Mouse (Mus musculus): Measurements from ENCODE around the gene Ddx39b. TPM values are rescaled to one million over a fixed set of nuclear protein-coding genes. Genes with fewer than 3 reads are reported as not detected.

Gene Ddx39b
- polyA plus RNA-seq, 1 experiment from 2014 or later: 432 TPM

GRCm38 (mm10) chr17:35210593-35210992 is 31.0 kb upstream of the Ddx39b start:
- peaks cover 2% of the 10 kb centered on the region; the same call in 1 of the 2 replicates for H3K4me1 ChIP-seq (replicated peaks; ENCODE audit: control insufficient read depth, insufficient read depth, low read length)
- no peak overlapping the region for H3K4me2 ChIP-seq
- H3K4me3 ChIP-seq (ENCODE audit: low read depth, low read length): no peak overlapping the region
- DNase-seq (ENCODE audit: low spot score): no peak
- H3K27ac ChIP-seq (ENCODE audit: low read depth, low read length): no peak overlapping the region
- no peak for ATAC-seq (replicated peaks; ENCODE audit: low FRiP score)
- H3K36me3 ChIP-seq (ENCODE audit: control insufficient read depth, insufficient read depth, low read length): no peaks in the 10 kb centered on the region
- H3K9me3 ChIP-seq (ENCODE audit: control insufficient read depth, low read length): no peaks in the 10 kb centered on the region
- 69% methylated on average over 3 of the region's 3 CpGs for WGBS
- H3K9ac ChIP-seq (ENCODE audit: low read depth, low read length): no peak overlapping the region
- no peaks in the 10 kb centered on the region for H3K27me3 ChIP-seq (replicated peaks; ENCODE audit: control insufficient read depth, insufficient read depth, low read length)

- Histone ChIP-seq H3K36me3 (ENCODE audit: control insufficient read depth, insufficient read depth, low read length) (no peaks in the 10 kb centered on the region), H3K4me2 (no peak overlapping the region), H3K9me3 (ENCODE audit: control insufficient read depth, low read length) (no peaks in the 10 kb centered on the region), H3K4me3 (ENCODE audit: low read depth, low read length) (no peak overlapping the region), H3K9ac (ENCODE audit: low read depth, low read length) (no peak overlapping the region), H3K27ac (ENCODE audit: low read depth, low read length) (no peak overlapping the region), H3K27me3 (replicated peaks; ENCODE audit: control insufficient read depth, insufficient read depth, low read length) (no peaks in the 10 kb centered on the region), H3K4me1 (replicated peaks; ENCODE audit: control insufficient read depth, insufficient read depth, low read length) (peaks cover 2% of the 10 kb centered on the region; the same call in 1 of the 2 replicates)
- no peak for ATAC-seq (replicated peaks; ENCODE audit: low FRiP score)
- DNase-seq (ENCODE audit: low spot score): no peak
- WGBS: 85% methylated on average over 5 of the region's 5 CpGs
These were observed 28.5 kb upstream of the Ddx39b start for GRCm38 (mm10) chr17:35213071-35213470.

GRCm38 (mm10) chr17:35218516-35219193 is 22.9 kb upstream of the Ddx39b start:
- H3K9me3 ChIP-seq (ENCODE audit: control insufficient read depth, low read length): no peaks in the 10 kb centered on the region
- peaks cover 11% of the 10 kb centered on the region for H3K4me1 ChIP-seq (replicated peaks; ENCODE audit: control insufficient read depth, insufficient read depth, low read length)
- DNase-seq (ENCODE audit: low spot score) (no peak), ATAC-seq (replicated peaks; ENCODE audit: low FRiP score) (peak; percentile 49; the same call in 1 of the 2 replicates)
- 43% methylated on average over 18 of the region's 18 CpGs for WGBS
- no peak overlapping the region for H3K9ac ChIP-seq (ENCODE audit: low read depth, low read length)
- peaks cover 14% of the 10 kb centered on the region; the same call in 1 of the 2 replicates for H3K36me3 ChIP-seq (ENCODE audit: control insufficient read depth, insufficient read depth, low read length)
- peak overlapping the region; percentile 8; the same call in 1 of the 2 replicates for H3K4me3 ChIP-seq (ENCODE audit: low read depth, low read length)
- peak overlapping the region; percentile 22 for H3K4me2 ChIP-seq
- H3K27ac ChIP-seq (ENCODE audit: low read depth, low read length): 0 out of 2 replicates have a peak overlapping the region, but pooled peaks have one; percentile 3
- H3K27me3 ChIP-seq (replicated peaks; ENCODE audit: control insufficient read depth, insufficient read depth, low read length): no peaks in the 10 kb centered on the region

- H3K4me2 ChIP-seq: no peak overlapping the region
- H3K27ac ChIP-seq (ENCODE audit: low read depth, low read length): 0 out of 2 replicates have a peak overlapping the region, but pooled peaks have one; percentile 22
- no peaks in the 10 kb centered on the region for H3K9me3 ChIP-seq (ENCODE audit: control insufficient read depth, low read length)
- WGBS: 38% methylated on average over 6 of the region's 6 CpGs
- ATAC-seq (replicated peaks; ENCODE audit: low FRiP score) (no peak), DNase-seq (ENCODE audit: low spot score) (no peak)
- peaks cover 11% of the 10 kb centered on the region for H3K4me1 ChIP-seq (replicated peaks; ENCODE audit: control insufficient read depth, insufficient read depth, low read length)
- no peak overlapping the region for H3K4me3 ChIP-seq (ENCODE audit: low read depth, low read length)
- no peak overlapping the region for H3K9ac ChIP-seq (ENCODE audit: low read depth, low read length)
- peaks cover 14% of the 10 kb centered on the region; the same call in 1 of the 2 replicates for H3K36me3 ChIP-seq (ENCODE audit: control insufficient read depth, insufficient read depth, low read length)
- no peaks in the 10 kb centered on the region for H3K27me3 ChIP-seq (replicated peaks; ENCODE audit: control insufficient read depth, insufficient read depth, low read length)
These were observed 21.9 kb upstream of the Ddx39b start for GRCm38 (mm10) chr17:35219601-35220041.

- Histone ChIP-seq H3K4me2 (no peak within 1 kb of the TSS), H3K4me3 (ENCODE audit: low read depth, low read length) (no peak within 1 kb of the TSS), H3K9ac (ENCODE audit: low read depth, low read length) (no peak within 1 kb of the TSS), H3K27me3 (replicated peaks; ENCODE audit: control insufficient read depth, insufficient read depth, low read length) (no peaks in the 10 kb centered on the region), H3K36me3 (ENCODE audit: control insufficient read depth, insufficient read depth, low read length) (peaks cover 19% of the 10 kb centered on the region; the same call in 1 of the 2 replicates), H3K4me1 (replicated peaks; ENCODE audit: control insufficient read depth, insufficient read depth, low read length) (peaks cover 11% of the 10 kb centered on the region), H3K9me3 (ENCODE audit: control insufficient read depth, low read length) (no peaks in the 10 kb centered on the region), H3K27ac (ENCODE audit: low read depth, low read length) (peak within 1 kb of the TSS; percentile 32; the same call in 1 of the 2 replicates)
- WGBS: 72% methylated on average over 28 of the region's 28 CpGs
- no peak for ATAC-seq (replicated peaks; ENCODE audit: low FRiP score)
- no peak for DNase-seq (ENCODE audit: low spot score)
These were observed 21.2 kb upstream of the Ddx39b start, which contains the start of gene Gm16181 for GRCm38 (mm10) chr17:35220156-35220952. Gene Gm16181, plus strand, starts transcription at chr17:35220834.

GRCm38 (mm10) chr17:35222299-35222698 is 19.2 kb upstream of the Ddx39b start:
- H3K36me3 ChIP-seq (ENCODE audit: control insufficient read depth, insufficient read depth, low read length): peaks cover 20% of the 10 kb centered on the region; the same call in 1 of the 2 replicates
- WGBS: 62% methylated on average over 6 of the region's 6 CpGs
- peaks cover 11% of the 10 kb centered on the region for H3K4me1 ChIP-seq (replicated peaks; ENCODE audit: control insufficient read depth, insufficient read depth, low read length)

DNA sequence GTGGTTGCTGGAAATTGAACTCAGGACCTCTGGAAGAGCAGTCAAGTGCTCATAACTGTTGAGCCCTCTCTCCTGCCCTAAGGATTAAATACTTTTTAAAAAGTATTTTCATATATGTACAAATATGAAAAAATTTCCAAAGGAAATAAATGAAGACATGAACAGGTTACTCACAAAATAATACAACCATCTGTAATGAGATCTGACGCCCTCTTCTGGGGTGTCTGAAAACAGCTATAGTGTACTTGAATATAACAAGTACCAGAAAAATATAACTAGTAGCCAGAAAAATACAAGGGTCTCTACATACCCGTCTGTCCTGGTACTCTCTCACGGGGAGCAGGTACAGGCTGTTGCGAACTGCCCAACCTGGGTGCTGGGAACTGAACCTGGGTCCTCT is 16.9 kb upstream of the Ddx39b start:
- no peak overlapping the region for H3K27ac ChIP-seq (ENCODE audit: low read depth, low read length)
- no peak overlapping the region for H3K4me3 ChIP-seq (ENCODE audit: low read depth, low read length)
- H3K27me3 ChIP-seq (replicated peaks; ENCODE audit: control insufficient read depth, insufficient read depth, low read length): no peaks in the 10 kb centered on the region
- ATAC-seq (replicated peaks; ENCODE audit: low FRiP score) (no peak), DNase-seq (ENCODE audit: low spot score) (no peak)
- WGBS: 89% methylated on average over 4 of the region's 4 CpGs
- H3K9me3 ChIP-seq (ENCODE audit: control insufficient read depth, low read length): no peaks in the 10 kb centered on the region
- H3K4me2 ChIP-seq: no peak overlapping the region
- H3K36me3 ChIP-seq (ENCODE audit: control insufficient read depth, insufficient read depth, low read length): peaks cover 23% of the 10 kb centered on the region; the same call in 1 of the 2 replicates
- peaks cover 11% of the 10 kb centered on the region for H3K4me1 ChIP-seq (replicated peaks; ENCODE audit: control insufficient read depth, insufficient read depth, low read length)
- no peak overlapping the region for H3K9ac ChIP-seq (ENCODE audit: low read depth, low read length)

More at GRCm38 (mm10) chr17:35222299-35222698, 19.2 kb upstream of the Ddx39b start:
- no peak overlapping the region for H3K9ac ChIP-seq (ENCODE audit: low read depth, low read length)
- 0 out of 2 replicates have a peak overlapping the region, but pooled peaks have one; percentile 22 for H3K27ac ChIP-seq (ENCODE audit: low read depth, low read length)
- ATAC-seq (replicated peaks; ENCODE audit: low FRiP score): no peak
- no peaks in the 10 kb centered on the region for H3K9me3 ChIP-seq (ENCODE audit: control insufficient read depth, low read length)
- H3K4me3 ChIP-seq (ENCODE audit: low read depth, low read length): no peak overlapping the region
- H3K27me3 ChIP-seq (replicated peaks; ENCODE audit: control insufficient read depth, insufficient read depth, low read length): no peaks in the 10 kb centered on the region
- no peak for DNase-seq (ENCODE audit: low spot score)
- H3K4me2 ChIP-seq: no peak overlapping the region

DNA sequence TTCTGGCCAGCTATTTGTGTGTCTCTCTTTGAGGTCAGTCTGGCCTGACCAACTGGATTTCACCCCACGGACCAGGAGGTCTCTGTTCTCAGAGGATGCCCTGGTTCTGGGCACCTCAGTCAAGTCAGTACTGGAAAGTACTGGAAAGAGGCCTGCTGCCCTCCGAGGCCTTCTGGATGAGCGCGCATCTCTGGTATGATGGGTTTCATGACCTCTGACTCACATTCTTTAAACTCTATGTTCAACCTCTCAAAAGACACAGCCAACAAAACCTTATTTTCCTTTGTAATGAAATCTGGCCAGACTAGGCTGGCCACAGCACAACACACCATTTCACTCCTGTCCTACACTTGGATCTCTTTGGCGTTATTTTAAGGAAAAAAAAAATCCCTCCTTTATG is 16.1 kb upstream of the Ddx39b start:
- Histone ChIP-seq H3K27ac (ENCODE audit: low read depth, low read length) (no peak overlapping the region), H3K36me3 (ENCODE audit: control insufficient read depth, insufficient read depth, low read length) (peaks cover 19% of the 10 kb centered on the region; the same call in 1 of the 2 replicates), H3K9ac (ENCODE audit: low read depth, low read length) (no peak overlapping the region), H3K9me3 (ENCODE audit: control insufficient read depth, low read length) (no peaks in the 10 kb centered on the region), H3K4me3 (ENCODE audit: low read depth, low read length) (no peak overlapping the region), H3K4me2 (no peak overlapping the region), H3K4me1 (replicated peaks; ENCODE audit: control insufficient read depth, insufficient read depth, low read length) (peaks cover 8% of the 10 kb centered on the region), H3K27me3 (replicated peaks; ENCODE audit: control insufficient read depth, insufficient read depth, low read length) (no peaks in the 10 kb centered on the region)
- DNase-seq (ENCODE audit: low spot score) (no peak), ATAC-seq (replicated peaks; ENCODE audit: low FRiP score) (no peak)
- WGBS: 91% methylated on average over 5 of the region's 5 CpGs
